Mouse (Mus musculus): Measurements from ENCODE around the gene Gm7954. TPM values are rescaled to one million over a fixed set of nuclear protein-coding genes. Genes with fewer than 3 reads are reported as not detected.
"Not testable (repeated sequence)": the region's sequence is repeated elsewhere in the genome, so short reads cannot be mapped to it uniquely, and the experiment has no call there.

Gm7954 gene
- not detected in 2 replicates for polyA plus RNA-seq (2015; fragmentation: Nextera tagmentation; extraction: Ambion mirVana)

GRCm38 (mm10) chr14:41453418-41453817, at the start of gene Gm7954:
Gene Gm7954 (minus strand): TSS chr14:41453518.
- not testable (repeated sequence) for ATAC-seq; H3K36me3 ChIP-seq (ENCODE audit: control insufficient read depth, insufficient read depth); H3K27ac ChIP-seq (ENCODE audit: low read depth, low read length); H3K9me3 ChIP-seq (ENCODE audit: control insufficient read depth); H3K9ac ChIP-seq (ENCODE audit: low read depth, low read length); H3K4me2 ChIP-seq (replicated peaks; ENCODE audit: low read depth); H3K27me3 ChIP-seq (replicated peaks; ENCODE audit: control insufficient read depth, insufficient read depth, low read length); H3K4me1 ChIP-seq (replicated peaks; ENCODE audit: control insufficient read depth, insufficient read depth, low read length); H3K4me3 ChIP-seq (ENCODE audit: low read depth, low read length)
- no CpG with 5 or more reads among the region's 2 CpGs for WGBS

DNA sequence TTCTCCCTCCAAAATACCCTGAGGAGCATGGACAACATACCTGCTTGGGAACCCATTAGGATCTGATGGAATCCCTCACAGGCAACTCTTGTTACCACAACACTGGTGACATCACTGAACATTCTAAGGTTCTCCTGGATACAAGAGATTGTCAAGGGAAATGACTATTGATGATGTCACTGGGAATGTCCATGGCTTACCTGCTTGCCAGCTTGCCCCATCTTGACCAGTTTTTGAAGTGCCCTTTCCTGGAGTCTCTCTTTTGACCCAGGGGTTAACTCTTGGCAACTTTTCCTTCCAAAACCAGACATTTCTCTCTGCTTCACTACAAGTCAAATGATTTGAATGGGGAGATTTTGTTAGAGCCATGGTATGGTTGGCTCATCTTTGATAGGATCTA, 36.1 kb upstream of the Gm7954 start, which contains the start of gene Gm3486:
Gm3486 (minus strand) TSS at position 101 of the 400 bp plus-strand sequence.
- not testable (repeated sequence) for H3K27ac ChIP-seq (ENCODE audit: low read depth, low read length); H3K4me2 ChIP-seq (replicated peaks; ENCODE audit: low read depth); H3K9me3 ChIP-seq (ENCODE audit: control insufficient read depth); H3K4me1 ChIP-seq (replicated peaks; ENCODE audit: control insufficient read depth, insufficient read depth, low read length); H3K4me3 ChIP-seq (ENCODE audit: low read depth, low read length); H3K36me3 ChIP-seq (ENCODE audit: control insufficient read depth, insufficient read depth); ATAC-seq; H3K27me3 ChIP-seq (replicated peaks; ENCODE audit: control insufficient read depth, insufficient read depth, low read length); H3K9ac ChIP-seq (ENCODE audit: low read depth, low read length)

DNA sequence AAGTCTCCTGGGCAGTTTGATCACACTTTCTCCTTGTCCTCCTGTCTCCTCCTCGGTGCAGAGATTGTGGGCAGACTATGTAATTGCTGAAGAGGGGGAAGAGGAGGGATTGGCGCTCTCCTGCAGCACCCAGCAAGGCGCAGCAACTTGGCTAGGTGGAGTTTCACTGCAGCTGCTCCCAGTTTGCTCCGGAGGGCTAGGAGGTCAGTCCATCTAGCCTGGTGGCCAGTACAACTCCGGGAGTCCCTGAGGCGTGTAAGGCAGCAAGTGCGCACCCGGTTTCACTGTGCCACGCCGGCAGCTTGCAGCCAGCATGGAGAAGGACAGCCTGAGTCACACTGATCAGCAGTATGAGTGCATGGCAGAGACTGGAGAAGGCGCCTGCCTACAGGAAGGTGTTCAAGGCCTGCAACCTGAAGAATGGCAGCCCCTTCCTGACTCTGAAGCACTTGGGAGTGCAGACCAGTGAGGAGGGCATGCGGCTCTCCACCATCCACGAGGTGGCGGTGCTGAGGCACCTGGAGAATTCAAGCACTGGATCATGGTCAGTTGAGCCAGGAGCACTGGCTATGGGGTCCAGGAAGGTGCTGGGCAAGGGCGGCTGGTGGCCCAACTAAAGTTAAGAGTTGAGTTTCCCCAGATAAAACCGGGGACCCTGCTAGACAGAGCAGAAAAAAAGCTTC, 27.8 kb downstream of the Gm7954 start:
- not testable (repeated sequence) for H3K9me3 ChIP-seq (ENCODE audit: control insufficient read depth); H3K9ac ChIP-seq (ENCODE audit: low read depth, low read length); H3K4me1 ChIP-seq (replicated peaks; ENCODE audit: control insufficient read depth, insufficient read depth, low read length); H3K36me3 ChIP-seq (ENCODE audit: control insufficient read depth, insufficient read depth); H3K27ac ChIP-seq (ENCODE audit: low read depth, low read length); ATAC-seq; H3K27me3 ChIP-seq (replicated peaks; ENCODE audit: control insufficient read depth, insufficient read depth, low read length); H3K4me3 ChIP-seq (ENCODE audit: low read depth, low read length)
- H3K4me2 ChIP-seq (replicated peaks; ENCODE audit: low read depth) = peak overlapping the region; percentile 35
- 9% methylated on average over 10 of the region's 16 CpGs for WGBS
- peak; percentile 46 for TF ChIP-seq CTCF (IDR thresholded peaks at IDR 0.05; ENCODE audit: low read depth)

DNA sequence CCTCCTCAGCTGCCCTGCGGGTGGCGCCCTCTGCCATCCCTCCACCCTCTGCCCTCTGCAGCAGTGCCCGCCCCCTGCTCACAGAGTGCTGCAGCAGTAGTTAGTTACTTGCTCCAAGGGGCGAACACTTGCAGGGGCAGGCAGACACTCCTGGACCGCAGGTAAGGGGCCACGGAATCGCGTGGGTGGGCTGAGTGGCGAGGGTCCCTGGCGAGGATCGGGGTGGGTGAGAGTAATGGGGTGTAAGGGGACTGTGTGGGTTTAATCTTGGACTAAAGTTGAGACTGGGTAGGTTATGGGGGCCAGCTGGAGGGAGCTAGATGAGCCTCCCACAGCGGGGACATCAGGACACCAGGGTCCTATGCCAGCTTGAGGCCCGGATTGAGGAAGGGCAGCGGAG, 28.6 kb downstream of the Gm7954 start:
- H3K9me3 ChIP-seq (ENCODE audit: control insufficient read depth); H3K9ac ChIP-seq (ENCODE audit: low read depth, low read length); H3K4me1 ChIP-seq (replicated peaks; ENCODE audit: control insufficient read depth, insufficient read depth, low read length); H3K27me3 ChIP-seq (replicated peaks; ENCODE audit: control insufficient read depth, insufficient read depth, low read length); H3K27ac ChIP-seq (ENCODE audit: low read depth, low read length); H3K4me2 ChIP-seq (replicated peaks; ENCODE audit: low read depth); H3K4me3 ChIP-seq (ENCODE audit: low read depth, low read length); H3K36me3 ChIP-seq (ENCODE audit: control insufficient read depth, insufficient read depth); ATAC-seq: not testable (repeated sequence)
- 24% methylated on average over 12 of the region's 14 CpGs for WGBS

GRCm38 (mm10) chr14:41408181-41408580, 45.1 kb downstream of the Gm7954 start, which contains the start of gene Gm6482:
Gene Gm6482 (minus strand): TSS chr14:41408281.
- H3K4me2 ChIP-seq (replicated peaks; ENCODE audit: low read depth); H3K27me3 ChIP-seq (replicated peaks; ENCODE audit: control insufficient read depth, insufficient read depth, low read length); H3K4me1 ChIP-seq (replicated peaks; ENCODE audit: control insufficient read depth, insufficient read depth, low read length); H3K27ac ChIP-seq (ENCODE audit: low read depth, low read length); H3K9me3 ChIP-seq (ENCODE audit: control insufficient read depth); H3K4me3 ChIP-seq (ENCODE audit: low read depth, low read length); H3K9ac ChIP-seq (ENCODE audit: low read depth, low read length); ATAC-seq; H3K36me3 ChIP-seq (ENCODE audit: control insufficient read depth, insufficient read depth): not testable (repeated sequence)
- no CpG with 5 or more reads among the region's 2 CpGs for WGBS

Other genes with a start within 250 kb of the Gm7954 start
- gene Gm2832, start 174.7 kb downstream of the Gm7954 start, polyA plus RNA-seq (2015; fragmentation: Nextera tagmentation; extraction: Ambion mirVana) = not detected in 2 replicates
- not detected in 2 replicates for gene Gm5798, start 104.9 kb downstream of the Gm7954 start, polyA plus RNA-seq (2015; fragmentation: Nextera tagmentation; extraction: Ambion mirVana)
- not detected in 2 replicates for gene Gm7945, start 67.1 kb downstream of the Gm7954 start, polyA plus RNA-seq (2015; fragmentation: Nextera tagmentation; extraction: Ambion mirVana)
- not detected in 2 replicates for gene Gm6482, start 45.2 kb downstream of the Gm7954 start, polyA plus RNA-seq (2015; fragmentation: Nextera tagmentation; extraction: Ambion mirVana)
- gene Gm3486, start 36.0 kb upstream of the Gm7954 start, polyA plus RNA-seq (2015; fragmentation: Nextera tagmentation; extraction: Ambion mirVana) = not detected in 2 replicates
- not detected in 2 replicates for gene Gm7970, start 102.1 kb upstream of the Gm7954 start, polyA plus RNA-seq (2015; fragmentation: Nextera tagmentation; extraction: Ambion mirVana)
- not detected in 2 replicates for gene 1700049E17Rik2, start 119.7 kb upstream of the Gm7954 start, polyA plus RNA-seq (2015; fragmentation: Nextera tagmentation; extraction: Ambion mirVana)
- gene Gm3072, start 171.1 kb upstream of the Gm7954 start, polyA plus RNA-seq (2015; fragmentation: Nextera tagmentation; extraction: Ambion mirVana) = not detected in 2 replicates
- not detected in 2 replicates for gene Gm3676, start 193.0 kb upstream of the Gm7954 start, polyA plus RNA-seq (2015; fragmentation: Nextera tagmentation; extraction: Ambion mirVana)
- not detected in 2 replicates for gene Gm8068, start 248.4 kb upstream of the Gm7954 start, polyA plus RNA-seq (2015; fragmentation: Nextera tagmentation; extraction: Ambion mirVana)

Data from intestine, postnatal 0 days (tissue).